Mouse (Mus musculus): ENCODE measurements at regions not wholly inside any gene's neighbourhood (a gene's known extent, or its start where the extent isn't known, plus 50 kb on each side); places are given as distances from the start of the nearest gene placed in this dataset.

- TF ChIP-seq CTCF (IDR thresholded peaks at IDR 0.05; ENCODE audit: low read depth) (no peak), EP300 (IDR thresholded peaks at IDR 0.05; ENCODE audit: low read depth) (no peak)
These were observed 120.8 kb upstream of the Speer2 start for GRCm38 (mm10) chr16:69984320-69984719.
